Mouse (Mus musculus): ENCODE results near the gene Tesc. TPM values are rescaled to one million over a fixed set of nuclear protein-coding genes. Genes with fewer than 3 reads are reported as not detected.

The Tesc gene
- polyA plus RNA-seq (2014; fragmentation: Nextera tagmentation; extraction: Ambion mirVana) = 10.4 and 12.1 TPM in 2 replicates

- Histone ChIP-seq H3K9ac (ENCODE audit: low read depth, low read length) (peak within 1 kb of the TSS; percentile 60), H3K4me2 (ENCODE audit: low read depth, low read length) (peak within 1 kb of the TSS; percentile 100), H3K27me3 (replicated peaks; ENCODE audit: control insufficient read depth, insufficient read depth, low read length) (peaks cover 54% of the 10 kb centered on the region), H3K4me1 (ENCODE audit: control insufficient read depth, insufficient read depth, low read length) (peaks cover 21% of the 10 kb centered on the region), H3K4me3 (ENCODE audit: low read depth, low read length) (peak within 1 kb of the TSS; percentile 65), H3K27ac (replicated peaks; ENCODE audit: low read depth, low read length) (no peak within 1 kb of the TSS; the same call in 1 of the 2 replicates), H3K36me3 (ENCODE audit: control insufficient read depth, insufficient read depth, low read length) (no peaks in the 10 kb centered on the region), H3K9me3 (ENCODE audit: control insufficient read depth, low read length) (no peaks in the 10 kb centered on the region)
- ATAC-seq (ENCODE audit: low read depth) (no peak), DNase-seq (ENCODE audit: low spot score) (no peak)
- WGBS = 0% methylated on average over 7 of the region's 63 CpGs
Observed at GRCm38 (mm10) chr5:118027698-118028190, at the start of gene Tesc. TSS of gene Tesc (plus strand) at chr5:118027743.

GRCm38 (mm10) chr5:117978159-117978697 is 49.3 kb upstream of the Tesc start:
- ATAC-seq (ENCODE audit: low read depth) (no peak), DNase-seq (ENCODE audit: low spot score) (no peak)
- no peaks in the 10 kb centered on the region for H3K9me3 ChIP-seq (ENCODE audit: control insufficient read depth, low read length)
- no peak overlapping the region for H3K27ac ChIP-seq (replicated peaks; ENCODE audit: low read depth, low read length)
- H3K27me3 ChIP-seq (replicated peaks; ENCODE audit: control insufficient read depth, insufficient read depth, low read length) = no peaks in the 10 kb centered on the region
- peak overlapping the region; percentile 96 for H3K4me3 ChIP-seq (ENCODE audit: low read depth, low read length)
- H3K4me1 ChIP-seq (ENCODE audit: control insufficient read depth, insufficient read depth, low read length) = peaks cover 12% of the 10 kb centered on the region
- 51% methylated on average over 17 of the region's 17 CpGs for WGBS
- peaks cover 46% of the 10 kb centered on the region for H3K36me3 ChIP-seq (ENCODE audit: control insufficient read depth, insufficient read depth, low read length)
- H3K4me2 ChIP-seq (ENCODE audit: low read depth, low read length) = peak overlapping the region; percentile 62
- peak overlapping the region; percentile 91 for H3K9ac ChIP-seq (ENCODE audit: low read depth, low read length)

GRCm38 (mm10) chr5:117979082-117979481 is 48.5 kb upstream of the Tesc start:
- Histone ChIP-seq H3K9me3 (ENCODE audit: control insufficient read depth, low read length) (no peaks in the 10 kb centered on the region), H3K4me1 (ENCODE audit: control insufficient read depth, insufficient read depth, low read length) (peaks cover 12% of the 10 kb centered on the region), H3K9ac (ENCODE audit: low read depth, low read length) (no peak overlapping the region), H3K27ac (replicated peaks; ENCODE audit: low read depth, low read length) (no peak overlapping the region), H3K4me3 (ENCODE audit: low read depth, low read length) (no peak overlapping the region), H3K36me3 (ENCODE audit: control insufficient read depth, insufficient read depth, low read length) (peaks cover 55% of the 10 kb centered on the region), H3K27me3 (replicated peaks; ENCODE audit: control insufficient read depth, insufficient read depth, low read length) (no peaks in the 10 kb centered on the region), H3K4me2 (ENCODE audit: low read depth, low read length) (no peak overlapping the region)
- no peak for ATAC-seq (ENCODE audit: low read depth)
- 74% methylated on average over 5 of the region's 5 CpGs for WGBS
- DNase-seq (ENCODE audit: low spot score) = no peak

- Histone ChIP-seq H3K36me3 (ENCODE audit: control insufficient read depth, insufficient read depth, low read length) (peaks cover 69% of the 10 kb centered on the region), H3K27me3 (replicated peaks; ENCODE audit: control insufficient read depth, insufficient read depth, low read length) (no peaks in the 10 kb centered on the region), H3K4me2 (ENCODE audit: low read depth, low read length) (no peak overlapping the region), H3K27ac (replicated peaks; ENCODE audit: low read depth, low read length) (no peak overlapping the region), H3K9me3 (ENCODE audit: control insufficient read depth, low read length) (no peaks in the 10 kb centered on the region), H3K4me1 (ENCODE audit: control insufficient read depth, insufficient read depth, low read length) (peaks cover 12% of the 10 kb centered on the region), H3K9ac (ENCODE audit: low read depth, low read length) (no peak overlapping the region), H3K4me3 (ENCODE audit: low read depth, low read length) (no peak overlapping the region)
- WGBS = 82% methylated on average over 8 of the region's 8 CpGs
- DNase-seq (ENCODE audit: low spot score) = no peak
- no peak for ATAC-seq (ENCODE audit: low read depth)
Observed at GRCm38 (mm10) chr5:117980921-117981320, 46.6 kb upstream of the Tesc start.

- Histone ChIP-seq H3K27me3 (replicated peaks; ENCODE audit: control insufficient read depth, insufficient read depth, low read length) (no peaks in the 10 kb centered on the region), H3K36me3 (ENCODE audit: control insufficient read depth, insufficient read depth, low read length) (peaks cover 79% of the 10 kb centered on the region), H3K9me3 (ENCODE audit: control insufficient read depth, low read length) (no peaks in the 10 kb centered on the region), H3K4me1 (ENCODE audit: control insufficient read depth, insufficient read depth, low read length) (peaks cover 12% of the 10 kb centered on the region), H3K9ac (ENCODE audit: low read depth, low read length) (no peak overlapping the region), H3K27ac (replicated peaks; ENCODE audit: low read depth, low read length) (no peak overlapping the region), H3K4me3 (ENCODE audit: low read depth, low read length) (no peak overlapping the region), H3K4me2 (ENCODE audit: low read depth, low read length) (no peak overlapping the region)
- no peak for DNase-seq (ENCODE audit: low spot score)
- ATAC-seq (ENCODE audit: low read depth) = no peak
- 76% methylated on average over 5 of the region's 5 CpGs for WGBS
Observed at GRCm38 (mm10) chr5:117981943-117982342, 45.6 kb upstream of the Tesc start.

GRCm38 (mm10) chr5:117986327-117986726 is 41.2 kb upstream of the Tesc start:
- Histone ChIP-seq H3K36me3 (ENCODE audit: control insufficient read depth, insufficient read depth, low read length) (peaks cover 95% of the 10 kb centered on the region), H3K9ac (ENCODE audit: low read depth, low read length) (no peak overlapping the region), H3K27me3 (replicated peaks; ENCODE audit: control insufficient read depth, insufficient read depth, low read length) (no peaks in the 10 kb centered on the region), H3K4me2 (ENCODE audit: low read depth, low read length) (no peak overlapping the region), H3K27ac (replicated peaks; ENCODE audit: low read depth, low read length) (no peak overlapping the region), H3K4me3 (ENCODE audit: low read depth, low read length) (no peak overlapping the region), H3K9me3 (ENCODE audit: control insufficient read depth, low read length) (no peaks in the 10 kb centered on the region), H3K4me1 (ENCODE audit: control insufficient read depth, insufficient read depth, low read length) (no peaks in the 10 kb centered on the region)
- ATAC-seq (ENCODE audit: low read depth) = no peak
- no peak for DNase-seq (ENCODE audit: low spot score)
- 49% methylated on average over 4 of the region's 4 CpGs for WGBS

GRCm38 (mm10) chr5:117987891-117988290 is 39.7 kb upstream of the Tesc start:
- Histone ChIP-seq H3K4me2 (ENCODE audit: low read depth, low read length) (no peak overlapping the region), H3K9ac (ENCODE audit: low read depth, low read length) (no peak overlapping the region), H3K9me3 (ENCODE audit: control insufficient read depth, low read length) (no peaks in the 10 kb centered on the region), H3K36me3 (ENCODE audit: control insufficient read depth, insufficient read depth, low read length) (peaks cover 95% of the 10 kb centered on the region), H3K4me1 (ENCODE audit: control insufficient read depth, insufficient read depth, low read length) (no peaks in the 10 kb centered on the region), H3K27ac (replicated peaks; ENCODE audit: low read depth, low read length) (no peak overlapping the region), H3K27me3 (replicated peaks; ENCODE audit: control insufficient read depth, insufficient read depth, low read length) (no peaks in the 10 kb centered on the region), H3K4me3 (ENCODE audit: low read depth, low read length) (no peak overlapping the region)
- no peak for ATAC-seq (ENCODE audit: low read depth)
- 87% methylated on average over 3 of the region's 3 CpGs for WGBS
- no peak for DNase-seq (ENCODE audit: low spot score)

- no peak overlapping the region for H3K4me3 ChIP-seq (ENCODE audit: low read depth, low read length)
- H3K36me3 ChIP-seq (ENCODE audit: control insufficient read depth, insufficient read depth, low read length) = peaks cover 94% of the 10 kb centered on the region
- no peak overlapping the region for H3K4me2 ChIP-seq (ENCODE audit: low read depth, low read length)
- ATAC-seq (ENCODE audit: low read depth) = no peak
- no peaks in the 10 kb centered on the region for H3K4me1 ChIP-seq (ENCODE audit: control insufficient read depth, insufficient read depth, low read length)
- H3K9ac ChIP-seq (ENCODE audit: low read depth, low read length) = no peak overlapping the region
- no peak overlapping the region for H3K27ac ChIP-seq (replicated peaks; ENCODE audit: low read depth, low read length)
- no peaks in the 10 kb centered on the region for H3K9me3 ChIP-seq (ENCODE audit: control insufficient read depth, low read length)
- no peak for DNase-seq (ENCODE audit: low spot score)
- H3K27me3 ChIP-seq (replicated peaks; ENCODE audit: control insufficient read depth, insufficient read depth, low read length) = no peaks in the 10 kb centered on the region
- 78% methylated on average over 9 of the region's 9 CpGs for WGBS
Observed at GRCm38 (mm10) chr5:117988367-117988766, 39.2 kb upstream of the Tesc start.

- Histone ChIP-seq H3K27me3 (replicated peaks; ENCODE audit: control insufficient read depth, insufficient read depth, low read length) (no peaks in the 10 kb centered on the region), H3K27ac (replicated peaks; ENCODE audit: low read depth, low read length) (no peak overlapping the region), H3K9me3 (ENCODE audit: control insufficient read depth, low read length) (no peaks in the 10 kb centered on the region), H3K9ac (ENCODE audit: low read depth, low read length) (no peak overlapping the region), H3K4me2 (ENCODE audit: low read depth, low read length) (no peak overlapping the region), H3K36me3 (ENCODE audit: control insufficient read depth, insufficient read depth, low read length) (peaks cover 96% of the 10 kb centered on the region), H3K4me1 (ENCODE audit: control insufficient read depth, insufficient read depth, low read length) (no peaks in the 10 kb centered on the region), H3K4me3 (ENCODE audit: low read depth, low read length) (no peak overlapping the region)
- 94% methylated on average over 6 of the region's 6 CpGs for WGBS
- DNase-seq (ENCODE audit: low spot score) = no peak
- no peak for ATAC-seq (ENCODE audit: low read depth)
Observed at GRCm38 (mm10) chr5:117989773-117990172, 37.8 kb upstream of the Tesc start.

Measured in embryonic facial prominence, embryonic 14.5 days (tissue).